8 mouse cellular contexts compared by ENCODE assay signal in genomic region chr7:104445961-104446645, GRCm38 (mm10). TPM values are rescaled to one million over a fixed set of nuclear protein-coding genes. Genes with fewer than 3 reads are reported as not detected.
A peak's percentile ranks its signal among the peaks of the same experiment; 100 is the strongest.
DNase-seq lines count a peak whose midpoint lies in the region; ATAC-seq and TF ChIP-seq lines count a peak whose summit lies in the region.

No protein-coding gene starts in this region.

- peak overlapping the region; percentile 36 for H3K4me2 ChIP-seq in lung, embryonic 16.5 days (ENCODE audit: low read depth, low read length)
- H3K4me2 ChIP-seq in forebrain, embryonic 13.5 days: no peak overlapping the region

- H3K27ac ChIP-seq in lung, embryonic 16.5 days (ENCODE audit: low read length): peak overlapping the region; percentile 24; the same call in 1 of the 2 replicates
- H3K27ac ChIP-seq in forebrain, embryonic 13.5 days: no peak overlapping the region

- DNase-seq in layer of hippocampus, adult 9-11 months: peak; percentile 3
- no peak for DNase-seq in layer of hippocampus, adult 18-20 months (ENCODE audit: low spot score in 2 of 2)
- peak; percentile 1 for DNase-seq in brain, embryonic 14.5 days (ENCODE audit: low read depth)
- DNase-seq in induced T-regulatory cell, adult 2 months (ENCODE audit: low read depth): peak; percentile 93
- DNase-seq in thymus, postnatal 14 days: peak; percentile 63
- no peak for DNase-seq in left cerebral cortex, postnatal 36 days (ENCODE audit: low spot score in 2 of 2)

- H3K9ac ChIP-seq in lung, embryonic 16.5 days (ENCODE audit: low read length): no peak overlapping the region
- no peak overlapping the region for H3K9ac ChIP-seq in forebrain, embryonic 13.5 days

- H3K4me1 ChIP-seq in lung, embryonic 16.5 days (replicated peaks; ENCODE audit: control insufficient read depth, insufficient read depth, low read length): no peaks in the 10 kb centered on the region
- H3K4me1 ChIP-seq in forebrain, embryonic 13.5 days: no peaks in the 10 kb centered on the region

- no peaks in the 10 kb centered on the region for H3K9me3 ChIP-seq in lung, embryonic 16.5 days (ENCODE audit: control insufficient read depth, low read length)
- H3K9me3 ChIP-seq in forebrain, embryonic 13.5 days (replicated peaks): no peaks in the 10 kb centered on the region

- no peaks in the 10 kb centered on the region for H3K36me3 ChIP-seq in lung, embryonic 16.5 days (ENCODE audit: control insufficient read depth, insufficient read depth, low read length)
- no peaks in the 10 kb centered on the region for H3K36me3 ChIP-seq in forebrain, embryonic 13.5 days (ENCODE audit: poor library complexity, severe bottlenecking)

- TF ChIP-seq CTCF in brain, embryonic 14.5 days (IDR thresholded peaks at IDR 0.05; ENCODE audit: borderline replicate concordance, extremely low read depth, insufficient read depth, insufficient read length): no peak

- no peak overlapping the region for H3K4me3 ChIP-seq in lung, embryonic 16.5 days (ENCODE audit: low read length)
- H3K4me3 ChIP-seq in forebrain, embryonic 13.5 days: no peak overlapping the region

- ATAC-seq in lung, embryonic 16.5 days (ENCODE audit: low read depth): peak; percentile 57
- no peak for ATAC-seq in forebrain, embryonic 13.5 days

- no peak for TF ChIP-seq POLR2A in brain, embryonic 14.5 days (IDR thresholded peaks at IDR 0.05; ENCODE audit: borderline replicate concordance, extremely low read depth, insufficient read depth, insufficient read length, poor library complexity, severe bottlenecking)

- WGBS in lung, embryonic 16.5 days: 42% methylated on average over 2 of the region's 2 CpGs
- 87% methylated on average over 2 of the region's 2 CpGs for WGBS in forebrain, embryonic 13.5 days

- no peaks in the 10 kb centered on the region for H3K27me3 ChIP-seq in lung, embryonic 16.5 days (ENCODE audit: control insufficient read depth, insufficient read depth, low read depth, low read length)
- H3K27me3 ChIP-seq in forebrain, embryonic 13.5 days: no peaks in the 10 kb centered on the region

- intact Hi-C loops in left cerebral cortex, postnatal 36 days (cut with DNase I): no loop called here

RNA-seq across cellular contexts. Expression of gene Trim30a, which starts 18.9 kb away (rescaled TPM):
- under 1 TPM; 0.84 to 0.92 TPM for total RNA-seq in layer of hippocampus, adult 18-20 months (2021)
- 0.64 and 0.79 TPM in 2 replicates for polyA plus RNA-seq in brain, embryonic 14.5 days (2012; rRNA removed)
- 1.1 and 1.5 TPM in 2 replicates for polyA plus RNA-seq in lung, embryonic 16.5 days (2015; fragmentation: Nextera tagmentation; extraction: Ambion mirVana)
- under 1 TPM; 0.69 to 0.93 TPM for total RNA-seq in left cerebral cortex, postnatal 36 days (2021)
- polyA plus RNA-seq in forebrain, embryonic 13.5 days (2015; fragmentation: Nextera tagmentation; extraction: Ambion mirVana): 0.45 and 0.78 TPM in 2 replicates

RNA-seq across cellular contexts. Expression of gene Trim30c, which starts 45.5 kb away (rescaled TPM):
- total RNA-seq in layer of hippocampus, adult 18-20 months (2021): not detected
- polyA plus RNA-seq in brain, embryonic 14.5 days (2012; rRNA removed): not detected in 2 replicates
- 0.13 and 0.14 TPM in 2 replicates for polyA plus RNA-seq in lung, embryonic 16.5 days (2015; fragmentation: Nextera tagmentation; extraction: Ambion mirVana)
- total RNA-seq in left cerebral cortex, postnatal 36 days (2021): not detected
- polyA plus RNA-seq in forebrain, embryonic 13.5 days (2015; fragmentation: Nextera tagmentation; extraction: Ambion mirVana): not detected in 2 replicates

Comparison
In these comparisons a context has a peak if more than half of its experiments do, and no peak if none do; other contexts are left out.
1. DNase-seq: peak in layer of hippocampus, adult 9-11 months (single experiment), brain, embryonic 14.5 days (single experiment), induced T-regulatory cell, adult 2 months (single experiment) and thymus, postnatal 14 days (single experiment); none in layer of hippocampus, adult 18-20 months (0 of 2) and left cerebral cortex, postnatal 36 days (0 of 2).